Mouse (Mus musculus): ENCODE results near the gene Zfp715. TPM values are rescaled to one million over a fixed set of nuclear protein-coding genes. Genes with fewer than 3 reads are reported as not detected.
"Not testable (repeated sequence)": the region's sequence is repeated elsewhere in the genome, so short reads cannot be mapped to it uniquely, and the experiment has no call there.

The Zfp715 gene
- 15.0 and 15.5 TPM in 2 replicates for polyA plus RNA-seq (2015; fragmentation: Nextera tagmentation; extraction: Ambion mirVana)

GRCm38 (mm10) chr7:43313013-43313428, at the start of gene Zfp715:
TSS of gene Zfp715 (minus strand) at chr7:43313294.
- H3K27ac ChIP-seq = peak within 1 kb of the TSS; percentile 89
- H3K36me3 ChIP-seq = peaks cover 22% of the 10 kb centered on the region
- H3K4me2 ChIP-seq = peak within 1 kb of the TSS; percentile 82
- under 1% methylated on average over 32 of the region's 33 CpGs for WGBS
- H3K4me3 ChIP-seq = peak within 1 kb of the TSS; percentile 75
- H3K9me3 ChIP-seq = no peaks in the 10 kb centered on the region
- H3K4me1 ChIP-seq = peaks cover 10% of the 10 kb centered on the region; the same call in 1 of the 2 replicates
- peak within 1 kb of the TSS; percentile 56 for H3K9ac ChIP-seq
- ATAC-seq (ENCODE audit: insufficient number of reproducible peaks, low FRiP score, low TSS enrichment, low read depth) = peak; percentile 92
- H3K27me3 ChIP-seq = no peaks in the 10 kb centered on the region

- 68% methylated on average over 4 of the region's 4 CpGs for WGBS
- no peak overlapping the region for H3K4me3 ChIP-seq
Observed at GRCm38 (mm10) chr7:43362021-43362420, 48.9 kb upstream of the Zfp715 start.

GRCm38 (mm10) chr7:43361442-43361841, 48.3 kb upstream of the Zfp715 start:
- Histone ChIP-seq H3K27ac (no peak overlapping the region), H3K4me3 (no peak overlapping the region), H3K9ac (no peak overlapping the region), H3K4me1 (no peaks in the 10 kb centered on the region), H3K27me3 (no peaks in the 10 kb centered on the region), H3K36me3 (no peaks in the 10 kb centered on the region), H3K9me3 (no peaks in the 10 kb centered on the region), H3K4me2 (no peak overlapping the region)
- ATAC-seq (ENCODE audit: insufficient number of reproducible peaks, low FRiP score, low TSS enrichment, low read depth) = no peak
- WGBS = 80% methylated on average over 1 of the region's 1 CpGs

More at GRCm38 (mm10) chr7:43362021-43362420, 48.9 kb upstream of the Zfp715 start:
- H3K9ac ChIP-seq = no peak overlapping the region
- no peak overlapping the region for H3K4me2 ChIP-seq
- no peaks in the 10 kb centered on the region for H3K4me1 ChIP-seq
- H3K27me3 ChIP-seq = no peaks in the 10 kb centered on the region
- H3K27ac ChIP-seq = no peak overlapping the region
- no peaks in the 10 kb centered on the region for H3K36me3 ChIP-seq
- no peaks in the 10 kb centered on the region for H3K9me3 ChIP-seq
- ATAC-seq (ENCODE audit: insufficient number of reproducible peaks, low FRiP score, low TSS enrichment, low read depth) = no peak

GRCm38 (mm10) chr7:43358556-43358955, 45.5 kb upstream of the Zfp715 start:
- ATAC-seq (ENCODE audit: insufficient number of reproducible peaks, low FRiP score, low TSS enrichment, low read depth) = no peak
- Histone ChIP-seq H3K4me1 (no peaks in the 10 kb centered on the region; the same call in 1 of the 2 replicates), H3K27ac (no peak overlapping the region), H3K36me3 (no peaks in the 10 kb centered on the region), H3K4me2 (no peak overlapping the region), H3K9me3 (no peaks in the 10 kb centered on the region), H3K27me3 (no peaks in the 10 kb centered on the region), H3K4me3 (no peak overlapping the region), H3K9ac (no peak overlapping the region)
- WGBS = 83% methylated on average over 3 of the region's 3 CpGs

- H3K27ac ChIP-seq = no peak overlapping the region
- no peaks in the 10 kb centered on the region for H3K9me3 ChIP-seq
- H3K4me2 ChIP-seq = no peak overlapping the region
- no peak overlapping the region for H3K9ac ChIP-seq
- no peak for ATAC-seq (ENCODE audit: insufficient number of reproducible peaks, low FRiP score, low TSS enrichment, low read depth)
- H3K4me3 ChIP-seq = no peak overlapping the region
- no peaks in the 10 kb centered on the region; the same call in 1 of the 2 replicates for H3K4me1 ChIP-seq
- no peaks in the 10 kb centered on the region for H3K36me3 ChIP-seq
- no peaks in the 10 kb centered on the region for H3K27me3 ChIP-seq
- WGBS = 8% methylated on average over 12 of the region's 12 CpGs
Observed at GRCm38 (mm10) chr7:43354893-43355835, 42.1 kb upstream of the Zfp715 start.

- no peaks in the 10 kb centered on the region for H3K9me3 ChIP-seq
- no peak overlapping the region for H3K4me2 ChIP-seq
- no peaks in the 10 kb centered on the region; the same call in 1 of the 2 replicates for H3K4me1 ChIP-seq
- no peaks in the 10 kb centered on the region for H3K27me3 ChIP-seq
- H3K9ac ChIP-seq = no peak overlapping the region
- H3K4me3 ChIP-seq = no peak overlapping the region
- WGBS = 89% methylated on average over 4 of the region's 4 CpGs
- no peak overlapping the region for H3K27ac ChIP-seq
- no peak for ATAC-seq (ENCODE audit: insufficient number of reproducible peaks, low FRiP score, low TSS enrichment, low read depth)
- H3K36me3 ChIP-seq = no peaks in the 10 kb centered on the region
Observed at GRCm38 (mm10) chr7:43353758-43354157, 40.7 kb upstream of the Zfp715 start.

- Histone ChIP-seq H3K27me3 (no peaks in the 10 kb centered on the region), H3K9me3 (no peaks in the 10 kb centered on the region), H3K4me3 (no peak overlapping the region), H3K27ac (no peak overlapping the region), H3K4me2 (no peak overlapping the region), H3K4me1 (no peaks in the 10 kb centered on the region; the same call in 1 of the 2 replicates), H3K36me3 (no peaks in the 10 kb centered on the region), H3K9ac (no peak overlapping the region)
- 66% methylated on average over 4 of the region's 4 CpGs for WGBS
- ATAC-seq (ENCODE audit: insufficient number of reproducible peaks, low FRiP score, low TSS enrichment, low read depth) = no peak
Observed at GRCm38 (mm10) chr7:43353118-43353517, 40.0 kb upstream of the Zfp715 start.

- no peak within 1 kb of the TSS for H3K4me2 ChIP-seq
- H3K27me3 ChIP-seq = no peaks in the 10 kb centered on the region
- no peaks in the 10 kb centered on the region for H3K36me3 ChIP-seq
- H3K4me1 ChIP-seq = no peaks in the 10 kb centered on the region; the same call in 1 of the 2 replicates
- no peak within 1 kb of the TSS for H3K27ac ChIP-seq
- H3K4me3 ChIP-seq = no peak within 1 kb of the TSS
- 68% methylated on average over 3 of the region's 3 CpGs for WGBS
- no peak within 1 kb of the TSS for H3K9ac ChIP-seq
- no peaks in the 10 kb centered on the region for H3K9me3 ChIP-seq
- no peak for ATAC-seq (ENCODE audit: insufficient number of reproducible peaks, low FRiP score, low TSS enrichment, low read depth)
Observed at GRCm38 (mm10) chr7:43351154-43351553, 38.1 kb upstream of the Zfp715 start, which contains the start of gene Siglecf. TSS of gene Siglecf (plus strand) at chr7:43351341.

- not testable (repeated sequence) for H3K4me2 ChIP-seq; ATAC-seq (ENCODE audit: insufficient number of reproducible peaks, low FRiP score, low TSS enrichment, low read depth); H3K4me3 ChIP-seq
Observed at GRCm38 (mm10) chr7:43349623-43350022, 36.5 kb upstream of the Zfp715 start.

GRCm38 (mm10) chr7:43346571-43346970, 33.5 kb upstream of the Zfp715 start:
- no peaks in the 10 kb centered on the region for H3K9me3 ChIP-seq
- ATAC-seq (ENCODE audit: insufficient number of reproducible peaks, low FRiP score, low TSS enrichment, low read depth) = no peak
- 46% methylated on average over 1 of the region's 1 CpGs for WGBS
- H3K4me1 ChIP-seq = no peaks in the 10 kb centered on the region
- no peaks in the 10 kb centered on the region for H3K27me3 ChIP-seq
- H3K9ac ChIP-seq = no peak overlapping the region
- H3K4me2 ChIP-seq = no peak overlapping the region
- no peak overlapping the region for H3K4me3 ChIP-seq
- no peaks in the 10 kb centered on the region for H3K36me3 ChIP-seq
- H3K27ac ChIP-seq = no peak overlapping the region

More at GRCm38 (mm10) chr7:43349623-43350022, 36.5 kb upstream of the Zfp715 start:
- not testable (repeated sequence) for H3K36me3 ChIP-seq, H3K27ac ChIP-seq, H3K4me1 ChIP-seq, H3K9me3 ChIP-seq, H3K27me3 ChIP-seq, H3K9ac ChIP-seq
- WGBS = 72% methylated on average over 5 of the region's 5 CpGs

GRCm38 (mm10) chr7:43346148-43346547, 33.1 kb upstream of the Zfp715 start:
- H3K36me3 ChIP-seq = no peaks in the 10 kb centered on the region
- H3K9ac ChIP-seq = no peak overlapping the region
- H3K4me1 ChIP-seq = no peaks in the 10 kb centered on the region
- no peak overlapping the region for H3K4me2 ChIP-seq
- no peaks in the 10 kb centered on the region for H3K9me3 ChIP-seq
- H3K27ac ChIP-seq = no peak overlapping the region
- H3K4me3 ChIP-seq = no peak overlapping the region
- no peaks in the 10 kb centered on the region for H3K27me3 ChIP-seq
- 71% methylated on average over 4 of the region's 4 CpGs for WGBS
- ATAC-seq (ENCODE audit: insufficient number of reproducible peaks, low FRiP score, low TSS enrichment, low read depth) = no peak

GRCm38 (mm10) chr7:43344491-43344890, 31.4 kb upstream of the Zfp715 start:
- Histone ChIP-seq H3K4me2 (no peak overlapping the region), H3K27me3 (no peaks in the 10 kb centered on the region), H3K27ac (no peak overlapping the region), H3K4me1 (no peaks in the 10 kb centered on the region), H3K36me3 (no peaks in the 10 kb centered on the region), H3K4me3 (no peak overlapping the region), H3K9me3 (no peaks in the 10 kb centered on the region), H3K9ac (no peak overlapping the region)
- ATAC-seq (ENCODE audit: insufficient number of reproducible peaks, low FRiP score, low TSS enrichment, low read depth) = no peak
- 83% methylated on average over 4 of the region's 4 CpGs for WGBS
